Mouse (Mus musculus): ENCODE data around the gene Idh3b. TPM values are rescaled to one million over a fixed set of nuclear protein-coding genes. Genes with fewer than 3 reads are reported as not detected.

The Idh3b gene
- polyA plus RNA-seq (2016; fragmentation: Nextera tagmentation; extraction: Ambion mirVana) = 136 and 141 TPM in 2 replicates

- Histone ChIP-seq H3K27ac (replicated peaks) (peak within 1 kb of the TSS; percentile 89), H3K4me1 (peaks cover 28% of the 10 kb centered on the region), H3K9me3 (replicated peaks) (no peaks in the 10 kb centered on the region), H3K36me3 (peaks cover 43% of the 10 kb centered on the region), H3K27me3 (ENCODE audit: low read depth, poor library complexity, severe bottlenecking) (no peaks in the 10 kb centered on the region), H3K4me3 (peak within 1 kb of the TSS; percentile 81)
- 1% methylated on average over 51 of the region's 51 CpGs for WGBS
- DNase-seq (ENCODE audit: low spot score) = peak; percentile 91
Measured at GRCm38 (mm10) chr2:130283854-130284654, at the start of gene Idh3b. Gene Idh3b, minus strand, starts transcription at chr2:130284547.

DNA sequence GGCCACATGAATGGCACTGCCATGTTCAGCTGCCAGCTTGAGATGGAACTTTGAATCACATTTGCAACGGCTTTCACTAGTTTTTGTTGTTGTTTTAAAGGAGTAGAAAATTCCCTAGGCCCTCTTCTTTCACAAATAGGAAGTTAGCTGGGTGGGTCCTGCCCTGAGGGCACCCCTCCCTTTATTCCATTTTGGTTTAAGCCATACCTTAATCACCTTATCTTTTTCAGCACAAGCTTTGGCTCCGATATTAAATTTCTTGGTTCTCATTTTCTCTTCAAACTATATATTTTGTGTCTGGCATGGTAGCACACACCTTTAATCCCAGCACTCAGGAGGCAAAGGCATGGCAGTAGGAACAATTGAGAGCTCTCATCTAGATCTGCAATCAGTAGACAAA lies 45.2 kb upstream of the Idh3b start:
- DNase-seq (ENCODE audit: low spot score) = no peak
- Histone ChIP-seq H3K36me3 (no peaks in the 10 kb centered on the region), H3K27ac (replicated peaks) (no peak overlapping the region), H3K4me3 (no peak overlapping the region), H3K27me3 (ENCODE audit: low read depth, poor library complexity, severe bottlenecking) (no peaks in the 10 kb centered on the region), H3K9me3 (replicated peaks) (no peaks in the 10 kb centered on the region; the same call in 1 of the 2 replicates), H3K4me1 (no peaks in the 10 kb centered on the region)
- 90% methylated on average over 2 of the region's 2 CpGs for whole genome bisulfite sequencing

GRCm38 (mm10) chr2:130327057-130327456 lies 42.7 kb upstream of the Idh3b start:
- no peaks in the 10 kb centered on the region for H3K27me3 ChIP-seq (ENCODE audit: low read depth, poor library complexity, severe bottlenecking)
- no peaks in the 10 kb centered on the region for H3K36me3 ChIP-seq
- no peak for DNase-seq (ENCODE audit: low spot score)
- no peaks in the 10 kb centered on the region; the same call in 1 of the 2 replicates for H3K9me3 ChIP-seq (replicated peaks)
- H3K4me3 ChIP-seq = no peak overlapping the region
- no peak overlapping the region for H3K27ac ChIP-seq (replicated peaks)
- no peaks in the 10 kb centered on the region for H3K4me1 ChIP-seq
- 80% methylated on average over 1 of the region's 1 CpGs for WGBS

- WGBS = 53% methylated on average over 4 of the region's 4 CpGs
- no peak overlapping the region for H3K27ac ChIP-seq (replicated peaks)
- H3K36me3 ChIP-seq = peaks cover 91% of the 10 kb centered on the region
- H3K27me3 ChIP-seq (ENCODE audit: low read depth, poor library complexity, severe bottlenecking) = peaks cover 3% of the 10 kb centered on the region
- H3K4me3 ChIP-seq = no peak overlapping the region
- DNase-seq (ENCODE audit: low spot score) = no peak
- no peaks in the 10 kb centered on the region for H3K9me3 ChIP-seq (replicated peaks)
- H3K4me1 ChIP-seq = no peaks in the 10 kb centered on the region
Measured at GRCm38 (mm10) chr2:130303014-130303413, 18.7 kb upstream of the Idh3b start.

GRCm38 (mm10) chr2:130297580-130297979 lies 13.2 kb upstream of the Idh3b start:
- Histone ChIP-seq H3K9me3 (replicated peaks) (no peaks in the 10 kb centered on the region), H3K36me3 (peaks cover 42% of the 10 kb centered on the region), H3K27me3 (ENCODE audit: low read depth, poor library complexity, severe bottlenecking) (peaks cover 55% of the 10 kb centered on the region), H3K4me3 (no peak overlapping the region), H3K27ac (replicated peaks) (no peak overlapping the region), H3K4me1 (peaks cover 43% of the 10 kb centered on the region)
- no peak for DNase-seq (ENCODE audit: low spot score)
- 81% methylated on average over 9 of the region's 9 CpGs for WGBS

GRCm38 (mm10) chr2:130296134-130296745 lies 11.9 kb upstream of the Idh3b start:
- Histone ChIP-seq H3K27me3 (ENCODE audit: low read depth, poor library complexity, severe bottlenecking) (peaks cover 64% of the 10 kb centered on the region), H3K36me3 (peaks cover 32% of the 10 kb centered on the region), H3K4me3 (peak overlapping the region; percentile 82), H3K4me1 (peaks cover 43% of the 10 kb centered on the region), H3K27ac (replicated peaks) (peak overlapping the region; percentile 90), H3K9me3 (replicated peaks) (no peaks in the 10 kb centered on the region)
- no peak for DNase-seq (ENCODE audit: low spot score)
- WGBS = 3% methylated on average over 20 of the region's 20 CpGs

DNA sequence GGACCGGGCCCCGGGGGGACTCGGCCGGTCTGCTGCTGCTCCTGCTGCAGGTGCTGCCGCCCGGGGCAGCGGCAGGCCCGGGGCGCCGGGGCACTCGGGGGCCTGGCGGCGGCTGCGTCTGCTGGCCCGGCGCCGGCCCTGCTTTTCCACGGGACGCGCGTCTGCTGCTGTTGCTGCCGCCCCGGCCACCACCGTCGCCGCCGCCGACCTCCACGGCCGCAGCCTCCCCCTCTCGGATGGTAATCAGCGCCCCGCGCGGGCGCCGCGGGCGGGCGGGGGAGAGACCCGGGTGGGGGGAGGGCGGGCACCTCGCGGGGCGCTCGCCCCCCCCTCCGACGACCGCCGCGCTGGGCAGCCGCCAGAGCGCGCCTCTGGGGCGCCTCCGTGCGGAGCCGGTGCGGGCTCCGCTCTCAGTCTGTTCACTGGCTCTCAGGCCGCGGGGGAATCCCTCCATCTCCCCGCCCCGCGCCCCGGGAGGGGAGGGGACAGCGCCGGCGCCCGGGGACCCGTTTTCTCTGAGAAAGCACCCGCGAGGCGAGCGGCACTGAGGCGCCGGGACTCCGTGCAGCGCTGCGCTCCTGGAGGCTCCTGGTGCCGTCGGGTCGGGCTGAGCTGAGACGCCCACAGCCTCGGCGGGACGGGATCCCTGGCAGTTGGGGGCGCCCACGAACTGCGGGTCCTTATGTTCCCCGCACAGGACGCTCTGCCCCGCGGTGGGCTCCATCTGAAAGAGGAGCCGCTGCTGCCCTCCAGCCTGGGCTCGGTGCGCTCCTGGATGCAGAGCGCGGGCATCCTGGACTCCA lies 11.2 kb upstream of the Idh3b start:
- Histone ChIP-seq H3K27me3 (ENCODE audit: low read depth, poor library complexity, severe bottlenecking) (peaks cover 64% of the 10 kb centered on the region), H3K4me3 (peak overlapping the region; percentile 82), H3K4me1 (peaks cover 43% of the 10 kb centered on the region), H3K36me3 (peaks cover 27% of the 10 kb centered on the region), H3K27ac (replicated peaks) (peak overlapping the region; percentile 90), H3K9me3 (replicated peaks) (no peaks in the 10 kb centered on the region)
- DNase-seq (ENCODE audit: low spot score) = peak; percentile 72
- 3% methylated on average over 76 of the region's 99 CpGs for WGBS

GRCm38 (mm10) chr2:130294936-130295277 lies 10.6 kb upstream of the Idh3b start, which contains the start of gene Ebf4:
Gene Ebf4, plus strand, starts transcription at chr2:130295169.
- Histone ChIP-seq H3K4me1 (peaks cover 43% of the 10 kb centered on the region), H3K4me3 (peak within 1 kb of the TSS; percentile 82), H3K27me3 (ENCODE audit: low read depth, poor library complexity, severe bottlenecking) (peaks cover 64% of the 10 kb centered on the region), H3K9me3 (replicated peaks) (no peaks in the 10 kb centered on the region), H3K27ac (replicated peaks) (peak within 1 kb of the TSS; percentile 90), H3K36me3 (peaks cover 22% of the 10 kb centered on the region)
- peak; percentile 87 for DNase-seq (ENCODE audit: low spot score)
- 1% methylated on average over 35 of the region's 39 CpGs for WGBS

GRCm38 (mm10) chr2:130294218-130294935 lies 10.0 kb upstream of the Idh3b start:
- peaks cover 64% of the 10 kb centered on the region for H3K27me3 ChIP-seq (ENCODE audit: low read depth, poor library complexity, severe bottlenecking)
- peaks cover 43% of the 10 kb centered on the region for H3K4me1 ChIP-seq
- H3K36me3 ChIP-seq = peaks cover 16% of the 10 kb centered on the region
- WGBS = 8% methylated on average over 20 of the region's 20 CpGs
- peak overlapping the region; percentile 82 for H3K4me3 ChIP-seq
- peak overlapping the region; percentile 90 for H3K27ac ChIP-seq (replicated peaks)
- no peaks in the 10 kb centered on the region for H3K9me3 ChIP-seq (replicated peaks)
- no peak for DNase-seq (ENCODE audit: low spot score)

GRCm38 (mm10) chr2:130293486-130293885 lies 9.1 kb upstream of the Idh3b start:
- H3K27me3 ChIP-seq (ENCODE audit: low read depth, poor library complexity, severe bottlenecking) = peaks cover 64% of the 10 kb centered on the region
- peak; percentile 38 for DNase-seq (ENCODE audit: low spot score)
- WGBS = 7% methylated on average over 4 of the region's 4 CpGs
- peaks cover 48% of the 10 kb centered on the region for H3K4me1 ChIP-seq
- H3K4me3 ChIP-seq = 0 out of 2 replicates have a peak overlapping the region, but pooled peaks have one; percentile 1
- H3K27ac ChIP-seq (replicated peaks) = no peak overlapping the region
- peaks cover 9% of the 10 kb centered on the region for H3K36me3 ChIP-seq
- H3K9me3 ChIP-seq (replicated peaks) = no peaks in the 10 kb centered on the region

- DNase-seq (ENCODE audit: low spot score) = no peak
- H3K27ac ChIP-seq (replicated peaks) = no peak overlapping the region
- H3K4me1 ChIP-seq = peaks cover 48% of the 10 kb centered on the region
- 53% methylated on average over 3 of the region's 3 CpGs for WGBS
- H3K36me3 ChIP-seq = peaks cover 4% of the 10 kb centered on the region
- H3K27me3 ChIP-seq (ENCODE audit: low read depth, poor library complexity, severe bottlenecking) = peaks cover 61% of the 10 kb centered on the region
- no peak overlapping the region for H3K4me3 ChIP-seq
- H3K9me3 ChIP-seq (replicated peaks) = no peaks in the 10 kb centered on the region
Measured at GRCm38 (mm10) chr2:130293009-130293408, 8.7 kb upstream of the Idh3b start.

- peaks cover 38% of the 10 kb centered on the region for H3K4me1 ChIP-seq
- no peaks in the 10 kb centered on the region for H3K36me3 ChIP-seq
- no peaks in the 10 kb centered on the region for H3K9me3 ChIP-seq (replicated peaks)
- peak; percentile 54 for DNase-seq (ENCODE audit: low spot score)
- H3K27me3 ChIP-seq (ENCODE audit: low read depth, poor library complexity, severe bottlenecking) = peaks cover 45% of the 10 kb centered on the region
- H3K27ac ChIP-seq (replicated peaks) = no peak overlapping the region
- H3K4me3 ChIP-seq = no peak overlapping the region
- 23% methylated on average over 8 of the region's 8 CpGs for WGBS
Measured at GRCm38 (mm10) chr2:130291434-130291833, 7.1 kb upstream of the Idh3b start.
